Mouse (Mus musculus) embryonic facial prominence, embryonic 10.5 days (tissue): ENCODE data around the gene Bola2. TPM values are rescaled to one million over a fixed set of nuclear protein-coding genes. Genes with fewer than 3 reads are reported as not detected.

ENCODE experiments used
- DNase-seq: peaks from one replicate; pipeline ENCODE4 v3.0.0-alpha.2; 2017; ENCODE audit warnings: low spot score
- H3K27ac ChIP-seq: fragments of 300-500 bp; sonication (generic); replicated peaks from 2 replicates; pipeline ENCODE4 v1.5.1; 2016; ENCODE audit warnings: mild to moderate bottlenecking
- H3K27me3 ChIP-seq: fragments of 300-500 bp; sonication (generic); replicated peaks from 2 replicates; pipeline ENCODE4 v1.6.1; 2016; ENCODE audit warnings: low read depth, mild to moderate bottlenecking; ENCODE audit not compliant: poor library complexity, severe bottlenecking
- H3K36me3 ChIP-seq: fragments of 300-500 bp; sonication (generic); replicated peaks from 2 replicates; pipeline ENCODE4 v1.6.1; 2016; ENCODE audit warnings: mild to moderate bottlenecking, moderate library complexity
- H3K4me1 ChIP-seq: fragments of 300-500 bp; sonication (generic); 2 replicates; pipeline ENCODE4 v1.6.1; 2016
- H3K4me3 ChIP-seq: fragments of 300-500 bp; sonication (generic); 2 replicates; pipeline ENCODE4 v1.5.1; 2016; ENCODE audit warnings: mild to moderate bottlenecking, moderate library complexity
- H3K9me3 ChIP-seq: fragments of 300-500 bp; sonication (generic); 2 replicates; pipeline ENCODE4 v1.6.1; 2016; ENCODE audit warnings: mild to moderate bottlenecking
- WGBS: fragments of 180-500 bp; shearing (Covaris S2); methylation state at CpG from one replicate; pipeline ENCODE4 v1.1.7; 2016; 5-methylcytosine and 5-hydroxymethylcytosine counted together
- polyA plus RNA-seq: library from polyadenylated mRNA; unstranded; fragments of >200 nt; fragmentation: Nextera tagmentation; extraction: Ambion mirVana; gene quantifications from 2 replicates; pipeline ENCODE4 v1.2.1, GENCODE M21; 2016

Gene Bola2
- polyA plus RNA-seq, 1 experiment from 2014 or later, result 186 TPM

DNA sequence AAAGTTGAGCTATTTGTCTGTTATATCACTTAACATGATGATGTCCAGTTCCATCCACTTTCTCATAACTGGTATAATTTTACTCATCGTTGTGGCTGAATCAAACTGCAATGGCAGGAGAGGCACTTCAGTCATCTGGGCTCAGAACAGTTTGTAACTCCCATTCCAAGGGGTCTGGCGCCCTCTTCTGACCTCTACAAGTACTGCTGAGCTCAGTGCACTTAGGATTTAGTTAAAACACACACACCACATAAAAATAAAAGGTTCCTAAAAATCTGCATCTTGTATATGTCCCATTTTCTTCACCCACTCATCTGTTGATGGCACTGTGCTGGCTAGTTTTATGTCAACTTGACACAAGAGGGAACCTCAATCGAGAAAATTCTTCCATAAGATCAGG is 1.9 kb upstream of the Bola2 start:
- DNase-seq, result peak; percentile 74
- Histone ChIP-seq H3K36me3 (peaks cover 45% of the 10 kb centered on the region), H3K4me1 (peaks cover 27% of the 10 kb centered on the region), H3K4me3 (peak overlapping the region; percentile 19; the same call in 1 of the 2 replicates), H3K9me3 (no peaks in the 10 kb centered on the region), H3K27ac (no peak overlapping the region), H3K27me3 (no peaks in the 10 kb centered on the region)
- 40% methylated on average over 3 of the region's 3 CpGs for WGBS

DNA sequence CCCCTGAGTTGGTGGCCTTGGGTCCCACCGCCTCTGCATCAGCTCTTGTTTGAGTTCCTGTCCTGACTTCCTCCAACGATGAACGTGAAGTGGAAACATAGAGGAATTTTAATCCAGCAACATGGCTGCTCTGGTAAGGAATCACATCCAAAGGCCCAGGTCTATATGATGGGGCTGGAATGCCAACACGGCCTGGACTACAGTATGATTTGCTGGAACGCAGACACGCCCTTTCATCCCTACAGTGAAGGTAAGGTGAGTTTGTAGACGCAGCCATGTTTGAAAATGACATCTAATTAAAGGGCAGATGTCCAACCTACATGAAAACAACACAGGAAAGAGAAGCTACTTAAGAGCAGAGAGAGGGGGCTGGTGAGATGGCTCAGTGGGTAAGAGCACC is 1.4 kb upstream of the Bola2 start:
- H3K36me3 ChIP-seq, result peaks cover 47% of the 10 kb centered on the region
- H3K9me3 ChIP-seq, result no peaks in the 10 kb centered on the region
- peak overlapping the region; percentile 19; the same call in 1 of the 2 replicates for H3K4me3 ChIP-seq
- H3K4me1 ChIP-seq, result peaks cover 27% of the 10 kb centered on the region
- H3K27me3 ChIP-seq, result no peaks in the 10 kb centered on the region
- 92% methylated on average over 7 of the region's 7 CpGs for WGBS
- H3K27ac ChIP-seq, result no peak overlapping the region
- DNase-seq, result no peak

DNA sequence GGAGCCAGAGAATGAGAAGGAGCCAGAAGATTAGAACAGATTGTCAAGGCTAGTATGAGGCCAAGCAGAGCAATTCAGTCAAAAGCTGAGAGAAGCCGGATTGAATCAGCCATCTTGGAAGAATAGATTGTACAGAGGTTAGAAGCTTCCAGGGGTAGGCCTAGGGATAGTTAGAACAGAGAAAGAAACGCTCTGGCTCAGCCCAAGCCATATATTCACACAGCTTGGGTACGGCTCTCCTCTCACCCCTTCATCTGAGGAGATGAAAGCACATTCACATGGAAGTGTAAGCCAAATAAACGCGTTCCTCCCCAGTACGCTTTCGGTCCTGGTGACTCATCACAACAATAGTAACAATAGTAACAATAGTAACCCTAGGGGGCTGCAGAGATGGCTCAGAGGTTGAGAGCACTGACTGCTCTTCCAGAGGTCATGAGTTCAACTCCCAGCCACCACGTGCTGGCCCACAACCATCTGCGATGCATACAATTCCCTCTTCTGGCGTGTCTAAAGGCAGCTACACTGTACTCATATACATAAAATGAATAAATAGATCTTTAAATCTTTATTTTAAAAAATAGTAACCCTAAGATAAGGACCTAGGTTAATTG is 655 bp upstream of the Bola2 start:
- H3K9me3 ChIP-seq, result no peaks in the 10 kb centered on the region
- H3K4me1 ChIP-seq, result peaks cover 27% of the 10 kb centered on the region
- WGBS, result 53% methylated on average over 10 of the region's 10 CpGs
- H3K36me3 ChIP-seq, result peaks cover 51% of the 10 kb centered on the region
- H3K27me3 ChIP-seq, result no peaks in the 10 kb centered on the region
- peak overlapping the region; percentile 94 for H3K4me3 ChIP-seq
- no peak overlapping the region for H3K27ac ChIP-seq
- DNase-seq, result no peak

DNA sequence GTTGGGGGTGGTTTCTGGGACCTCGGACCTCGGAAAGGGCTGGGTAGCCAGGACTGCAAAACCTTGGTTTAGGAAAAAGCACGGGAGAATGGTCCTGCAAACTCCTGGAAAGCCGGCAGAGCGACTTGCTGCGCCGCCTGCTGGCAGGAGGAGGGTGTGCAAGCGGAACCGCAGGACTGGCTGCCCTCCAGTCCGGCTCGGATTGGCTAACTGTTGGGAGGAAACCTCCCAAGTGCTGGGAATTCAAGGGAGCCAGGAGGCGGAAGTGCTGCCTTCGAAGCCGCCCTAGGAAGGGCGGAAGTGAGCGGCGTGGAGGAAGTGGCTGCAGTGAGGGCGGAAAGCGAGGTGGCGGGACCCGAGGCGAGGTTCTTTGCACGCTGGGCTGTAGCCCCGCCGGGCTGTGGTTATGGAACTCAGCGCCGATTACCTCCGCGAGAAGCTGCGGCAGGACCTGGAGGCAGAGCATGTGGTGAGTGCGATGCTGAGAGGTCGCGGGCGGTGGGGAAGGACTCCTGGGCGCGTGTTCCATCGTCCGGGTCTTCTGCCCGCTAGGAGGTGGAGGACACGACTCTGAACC is 518 bp downstream of the Bola2 start, which contains the start of gene Slx1b:
Gene Slx1b, minus strand, starts transcription at position 154 of the 577 bp plus-strand sequence.
- Histone ChIP-seq H3K4me3 (peak within 1 kb of the TSS; percentile 94), H3K36me3 (peaks cover 54% of the 10 kb centered on the region), H3K9me3 (no peaks in the 10 kb centered on the region), H3K4me1 (peaks cover 33% of the 10 kb centered on the region), H3K27ac (peak within 1 kb of the TSS; percentile 94), H3K27me3 (no peaks in the 10 kb centered on the region)
- peak; percentile 98 for DNase-seq
- WGBS, result under 1% methylated on average over 40 of the region's 40 CpGs

DNA sequence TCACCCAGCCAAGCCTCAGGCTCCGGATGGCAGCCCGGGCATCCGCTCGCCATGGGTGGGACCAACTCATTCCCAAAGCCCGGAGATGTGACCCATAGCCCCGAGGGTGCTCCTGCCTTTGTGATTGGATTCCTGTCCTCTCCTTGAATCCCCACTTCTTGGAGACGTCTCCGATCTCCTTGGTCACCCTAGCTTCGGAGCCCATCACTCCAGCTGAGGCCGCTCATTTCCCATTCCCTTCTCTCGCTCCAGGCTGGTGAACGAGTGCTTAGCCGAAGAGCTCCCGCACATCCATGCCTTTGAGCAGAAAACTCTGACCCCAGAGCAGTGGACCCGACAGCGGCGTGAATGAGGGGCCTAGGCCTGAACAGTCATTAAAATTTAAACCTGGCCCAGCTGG is 1.1 kb downstream of the Bola2 start:
- H3K27me3 ChIP-seq, result no peaks in the 10 kb centered on the region
- peaks cover 50% of the 10 kb centered on the region for H3K36me3 ChIP-seq
- WGBS, result 5% methylated on average over 17 of the region's 17 CpGs
- H3K27ac ChIP-seq, result peak overlapping the region; percentile 94
- H3K9me3 ChIP-seq, result no peaks in the 10 kb centered on the region
- no peak for DNase-seq
- peak overlapping the region; percentile 94 for H3K4me3 ChIP-seq
- peaks cover 39% of the 10 kb centered on the region for H3K4me1 ChIP-seq

DNA sequence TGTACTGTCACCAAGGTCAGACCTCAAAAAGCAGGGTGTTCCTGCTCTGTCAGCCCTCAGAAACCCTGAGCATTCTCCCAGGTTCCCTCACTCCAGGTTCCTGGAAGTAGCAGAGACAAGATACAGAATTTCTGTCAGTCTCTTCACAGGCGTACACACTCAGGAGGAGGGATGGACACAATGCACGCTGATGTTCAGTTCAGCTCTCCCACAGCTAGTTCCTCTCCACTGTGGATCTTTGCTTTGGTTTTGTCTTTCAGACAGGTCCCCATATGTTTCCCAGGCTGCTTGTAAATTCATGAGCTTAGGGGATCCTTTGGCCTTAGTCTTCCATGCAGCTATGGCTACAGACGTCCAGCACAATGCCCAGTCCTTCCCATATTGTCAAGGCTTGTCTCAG is 1.7 kb downstream of the Bola2 start:
- H3K27ac ChIP-seq, result peak overlapping the region; percentile 94
- no peak for DNase-seq
- peaks cover 43% of the 10 kb centered on the region for H3K4me1 ChIP-seq
- peak overlapping the region; percentile 94 for H3K4me3 ChIP-seq
- peaks cover 4% of the 10 kb centered on the region for H3K27me3 ChIP-seq
- H3K36me3 ChIP-seq, result peaks cover 44% of the 10 kb centered on the region
- no peaks in the 10 kb centered on the region for H3K9me3 ChIP-seq
- WGBS, result 86% methylated on average over 3 of the region's 3 CpGs

DNA sequence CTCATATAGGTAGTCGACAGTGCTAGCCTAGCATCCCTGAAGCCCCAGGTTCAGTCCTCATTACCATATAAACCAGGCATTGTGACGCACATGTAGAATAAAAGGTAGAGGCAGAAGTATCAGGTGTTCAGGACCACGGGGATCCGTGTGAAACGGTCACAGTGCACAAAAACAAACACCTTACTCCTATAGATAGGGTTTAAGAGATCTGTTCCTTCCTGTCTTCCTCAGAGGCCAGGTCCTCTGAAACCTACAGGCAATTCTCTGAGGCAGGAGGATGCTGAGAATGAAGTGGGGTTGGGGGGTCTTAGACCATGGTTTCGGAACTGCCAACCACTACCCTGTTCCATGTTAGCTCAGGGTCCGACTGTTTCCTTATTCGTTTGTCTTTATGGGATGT is 2.6 kb downstream of the Bola2 start:
- peaks cover 13% of the 10 kb centered on the region for H3K27me3 ChIP-seq
- DNase-seq, result no peak
- H3K36me3 ChIP-seq, result peaks cover 34% of the 10 kb centered on the region
- no peak overlapping the region for H3K4me3 ChIP-seq
- peaks cover 43% of the 10 kb centered on the region for H3K4me1 ChIP-seq
- 94% methylated on average over 8 of the region's 8 CpGs for WGBS
- H3K27ac ChIP-seq, result no peak overlapping the region
- no peaks in the 10 kb centered on the region for H3K9me3 ChIP-seq

DNA sequence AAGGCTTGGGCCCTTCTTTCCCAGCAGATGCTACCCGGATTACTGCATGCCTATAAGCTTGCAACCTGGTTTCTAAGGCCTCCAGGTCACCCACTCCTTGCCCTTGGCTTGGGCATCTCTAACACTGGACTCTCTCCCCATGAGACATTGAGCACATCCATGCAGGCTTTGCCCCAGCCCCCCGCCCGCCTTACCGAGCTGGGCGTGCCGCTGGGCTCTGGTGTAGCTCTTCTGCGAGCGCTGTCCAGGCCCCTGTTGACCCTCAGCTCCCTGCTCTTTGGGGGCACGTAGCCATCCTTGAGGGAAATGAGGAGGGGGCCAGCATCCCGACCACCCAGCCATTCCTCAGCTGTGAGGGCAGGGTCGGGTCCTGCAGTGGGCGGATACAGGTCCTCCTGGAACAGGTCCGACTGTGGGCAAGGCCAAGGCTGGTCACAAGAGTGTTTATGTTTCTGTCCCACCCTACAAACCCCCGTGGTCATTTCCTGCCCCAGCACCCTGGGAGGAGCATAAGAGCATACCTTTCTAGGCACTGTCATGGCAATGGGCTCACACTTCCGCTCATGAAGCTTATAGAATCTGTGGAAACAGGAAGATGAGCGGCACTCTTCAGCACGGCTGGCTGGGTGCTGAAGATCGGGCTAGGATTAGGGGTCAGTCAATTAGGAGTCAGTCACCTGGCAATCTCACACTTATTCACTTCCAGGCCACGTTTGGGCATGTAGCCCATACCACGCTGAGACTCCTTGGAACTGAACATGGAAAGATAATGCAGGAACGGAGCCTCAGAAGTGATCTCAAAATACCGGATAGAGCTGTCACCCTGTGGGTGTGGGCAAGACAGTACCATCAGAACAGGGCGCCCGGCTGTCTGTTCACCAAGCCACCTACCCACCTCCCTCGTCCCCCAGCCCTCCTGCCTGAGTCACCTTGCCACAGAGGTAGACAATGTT is 5.1 kb downstream of the Bola2 start:
- Histone ChIP-seq H3K27ac (no peak overlapping the region; the same call in 1 of the 2 replicates), H3K9me3 (no peaks in the 10 kb centered on the region), H3K4me1 (peaks cover 46% of the 10 kb centered on the region), H3K36me3 (peaks cover 34% of the 10 kb centered on the region), H3K27me3 (peaks cover 38% of the 10 kb centered on the region), H3K4me3 (peak overlapping the region; percentile 23; the same call in 1 of the 2 replicates)
- 83% methylated on average over 25 of the region's 25 CpGs for WGBS
- DNase-seq, result no peak

DNA sequence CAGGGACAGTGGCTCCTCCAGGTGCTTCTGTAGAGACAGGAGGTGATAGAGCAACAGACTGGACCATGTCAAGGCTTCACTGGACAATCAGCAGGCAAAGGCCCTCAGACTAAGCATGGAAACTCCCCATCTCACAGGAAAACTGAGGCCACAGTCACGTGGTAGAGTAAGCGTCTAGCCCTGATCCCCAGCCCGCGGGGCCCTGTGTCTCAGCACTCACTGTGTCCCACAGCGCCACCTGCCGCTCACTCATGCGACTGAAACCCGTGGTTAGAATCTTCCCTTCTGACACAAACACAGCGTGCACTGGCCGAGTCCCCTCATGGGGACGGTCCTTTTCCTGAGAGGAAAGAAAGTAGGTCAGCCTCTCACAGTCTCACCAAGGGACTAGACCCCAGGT is 5.9 kb downstream of the Bola2 start:
- WGBS, result under 1% methylated on average over 11 of the region's 11 CpGs
- peaks cover 34% of the 10 kb centered on the region for H3K36me3 ChIP-seq
- DNase-seq, result peak; percentile 88
- H3K4me1 ChIP-seq, result peaks cover 46% of the 10 kb centered on the region
- H3K27ac ChIP-seq, result no peak overlapping the region; the same call in 1 of the 2 replicates
- peaks cover 46% of the 10 kb centered on the region for H3K27me3 ChIP-seq
- H3K4me3 ChIP-seq, result peak overlapping the region; percentile 23
- no peaks in the 10 kb centered on the region for H3K9me3 ChIP-seq

DNA sequence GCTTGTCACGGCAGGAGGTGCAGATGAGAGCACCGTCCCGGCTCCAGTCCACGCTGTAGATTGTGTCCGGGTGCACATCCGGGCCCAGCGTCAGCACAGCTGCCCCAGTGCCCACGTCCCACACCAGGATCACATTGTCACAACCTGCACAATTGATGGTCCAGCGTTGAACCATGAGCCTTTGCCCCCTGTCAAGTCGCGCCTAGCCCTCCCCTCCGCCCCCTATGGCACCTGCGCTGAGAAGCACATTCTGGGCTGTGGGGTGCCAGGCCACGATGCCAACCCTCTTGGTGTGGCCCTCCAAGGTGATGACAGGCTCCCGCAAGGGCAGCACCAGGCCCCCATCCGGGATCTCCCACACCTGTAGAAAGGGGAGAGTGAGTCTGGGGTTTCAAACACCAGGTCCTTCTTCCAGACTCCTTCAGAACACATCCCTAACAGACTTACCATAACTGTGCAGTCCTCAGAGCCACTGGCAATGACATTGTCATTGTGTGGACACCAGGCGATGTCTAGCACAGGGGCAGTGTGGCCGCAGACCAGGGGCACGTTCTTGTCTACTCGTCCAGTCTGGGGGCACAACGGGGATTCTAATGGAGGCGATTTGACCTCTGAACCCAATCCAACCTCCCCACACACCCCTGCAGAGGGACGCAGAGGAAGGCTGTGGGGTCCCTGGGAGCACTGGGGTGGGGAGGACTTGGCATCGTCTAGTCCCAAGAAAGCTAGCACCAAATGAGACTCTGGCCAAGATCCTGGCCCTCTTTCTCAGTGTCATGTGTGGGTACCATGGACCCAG is 6.6 kb downstream of the Bola2 start:
- Histone ChIP-seq H3K9me3 (no peaks in the 10 kb centered on the region), H3K27ac (no peak overlapping the region), H3K4me1 (peaks cover 40% of the 10 kb centered on the region), H3K36me3 (peaks cover 34% of the 10 kb centered on the region), H3K4me3 (peak overlapping the region; percentile 23), H3K27me3 (peaks cover 52% of the 10 kb centered on the region)
- no peak for DNase-seq
- 60% methylated on average over 24 of the region's 24 CpGs for WGBS

DNA sequence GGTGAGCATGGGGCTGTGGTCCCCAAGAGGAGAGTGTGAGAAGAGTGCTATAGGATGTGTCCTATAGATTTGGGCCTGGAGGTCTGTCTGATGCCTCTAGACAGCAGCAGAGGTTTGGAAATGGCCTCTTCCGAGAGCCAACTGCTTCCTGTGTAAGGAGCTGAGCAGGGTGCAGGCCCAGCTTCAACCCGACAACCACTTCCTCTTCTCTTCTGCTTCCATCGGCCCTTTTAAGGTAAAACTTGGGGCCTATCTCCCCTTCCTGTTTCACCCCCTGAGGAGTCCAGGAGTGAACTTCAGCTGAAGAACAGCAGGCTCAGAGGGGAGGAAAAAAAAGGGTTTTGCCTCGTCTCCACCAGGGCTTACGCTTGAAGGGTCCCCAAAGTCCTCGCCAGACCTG is 7.2 kb downstream of the Bola2 start:
- Histone ChIP-seq H3K27me3 (peaks cover 52% of the 10 kb centered on the region), H3K4me1 (peaks cover 34% of the 10 kb centered on the region), H3K4me3 (no peak overlapping the region), H3K9me3 (no peaks in the 10 kb centered on the region), H3K36me3 (peaks cover 29% of the 10 kb centered on the region), H3K27ac (no peak overlapping the region)
- WGBS, result 79% methylated on average over 6 of the region's 6 CpGs
- DNase-seq, result no peak
